Mouse (Mus musculus) pancreas, adult 10 weeks (tissue): Measurements from ENCODE around the gene Diaph3. TPM values are rescaled to one million over a fixed set of nuclear protein-coding genes. Genes with fewer than 3 reads are reported as not detected.

Experiments used
- polyA plus RNA-seq: library from polyadenylated mRNA; stranded (reverse); fragments of 350-450 nt; fragmentation: Illumina TruSeq; extraction: RNeasy Lipid Tissue Mini Kit (QIAGEN cat#74804); gene quantifications from one replicate; pipeline ENCODE4 v1.2.3, GENCODE M21; 2015; ENCODE audit warnings: low read depth, low replicate concordance; ENCODE audit not compliant: insufficient read depth

Diaph3 gene
- polyA plus RNA-seq, result not detected

DNA sequence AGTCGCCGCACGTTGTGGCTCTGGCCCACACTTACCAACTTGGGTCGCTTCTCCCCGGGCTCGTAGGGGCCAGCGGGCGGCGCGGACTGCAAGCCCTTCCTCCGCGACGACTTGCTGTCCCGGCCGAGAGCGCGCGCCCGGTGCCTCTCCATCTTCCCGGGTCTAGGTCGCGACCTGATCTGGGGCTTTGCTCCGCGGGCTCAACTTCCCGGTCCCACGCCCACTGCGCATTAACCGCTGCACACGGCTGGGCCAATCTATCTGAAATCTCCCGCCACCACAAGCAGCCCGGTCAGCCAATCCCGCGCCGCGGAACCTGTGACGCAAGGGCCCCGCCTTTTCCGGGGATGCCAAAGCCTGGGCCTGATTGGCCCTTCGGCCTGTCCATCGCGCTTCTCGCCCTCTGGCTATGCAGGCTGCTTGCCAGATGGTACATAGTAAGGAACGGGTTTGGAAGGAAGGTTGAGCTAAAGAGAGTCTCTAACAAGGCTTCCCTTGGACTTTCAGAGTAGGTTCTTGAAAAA is at the start of gene Diaph3:
Diaph3 (minus strand) TSS at position 273 of the 524 bp plus-strand sequence.

